Mouse (Mus musculus): ENCODE measurements around the gene Sf3a1.

Gene Sf3a1

GRCm38 (mm10) chr11:4134986-4135935 is 24.9 kb upstream of the Sf3a1 start, which contains the start of gene Rnf215:
Gene Rnf215 (plus strand): TSS chr11:4135202.
- peak; percentile 69 for DNase-seq (ENCODE audit: low spot score)

- DNase-seq (ENCODE audit: low spot score): no peak
Measured at GRCm38 (mm10) chr11:4138964-4139363, 21.2 kb upstream of the Sf3a1 start.

- DNase-seq (ENCODE audit: low spot score): no peak
Measured at GRCm38 (mm10) chr11:4141505-4141904, 18.6 kb upstream of the Sf3a1 start.

- no peak for DNase-seq (ENCODE audit: low spot score)
Measured at GRCm38 (mm10) chr11:4142352-4142751, 17.8 kb upstream of the Sf3a1 start.

- DNase-seq (ENCODE audit: low spot score): no peak
Measured at GRCm38 (mm10) chr11:4143281-4144062, 16.7 kb upstream of the Sf3a1 start.

- DNase-seq (ENCODE audit: low spot score): no peak
Measured at GRCm38 (mm10) chr11:4146381-4146780, 13.8 kb upstream of the Sf3a1 start.

- DNase-seq (ENCODE audit: low spot score): no peak
Measured at GRCm38 (mm10) chr11:4147098-4147497, 13.1 kb upstream of the Sf3a1 start.

GRCm38 (mm10) chr11:4148120-4148519 is 12.0 kb upstream of the Sf3a1 start:
- no peak for DNase-seq (ENCODE audit: low spot score)

GRCm38 (mm10) chr11:4148536-4149156 is 11.5 kb upstream of the Sf3a1 start:
- peak; percentile 33 for DNase-seq (ENCODE audit: low spot score)

- DNase-seq (ENCODE audit: low spot score): no peak
Measured at GRCm38 (mm10) chr11:4149886-4150285, 10.3 kb upstream of the Sf3a1 start.

- no peak for DNase-seq (ENCODE audit: low spot score)
Measured at GRCm38 (mm10) chr11:4153694-4154093, 6.5 kb upstream of the Sf3a1 start.

GRCm38 (mm10) chr11:4155641-4156040 is 4.5 kb upstream of the Sf3a1 start:
- DNase-seq (ENCODE audit: low spot score): no peak

GRCm38 (mm10) chr11:4158676-4159075 is 1.5 kb upstream of the Sf3a1 start:
- no peak for DNase-seq (ENCODE audit: low spot score)

- no peak for DNase-seq (ENCODE audit: low spot score)
Measured at GRCm38 (mm10) chr11:4160758-4161480, 769 bp downstream of the Sf3a1 start.

- no peak for DNase-seq (ENCODE audit: low spot score)
Measured at GRCm38 (mm10) chr11:4164701-4165100, 4.6 kb downstream of the Sf3a1 start.

- DNase-seq (ENCODE audit: low spot score): no peak
Measured at GRCm38 (mm10) chr11:4166467-4167090, 6.4 kb downstream of the Sf3a1 start.

GRCm38 (mm10) chr11:4174586-4174985 is 14.4 kb downstream of the Sf3a1 start:
- DNase-seq (ENCODE audit: low spot score): no peak

- no peak for DNase-seq (ENCODE audit: low spot score)
Measured at GRCm38 (mm10) chr11:4177716-4178115, 17.6 kb downstream of the Sf3a1 start.

- DNase-seq (ENCODE audit: low spot score): no peak
Measured at GRCm38 (mm10) chr11:4182061-4182460, 21.9 kb downstream of the Sf3a1 start.

GRCm38 (mm10) chr11:4183511-4183910 is 23.4 kb downstream of the Sf3a1 start:
- DNase-seq (ENCODE audit: low spot score): no peak

GRCm38 (mm10) chr11:4184251-4184952 is 24.3 kb downstream of the Sf3a1 start:
- DNase-seq (ENCODE audit: low spot score): no peak

Data from ovary, adult 18-20 months (tissue).